Mouse (Mus musculus) cortical plate, adult 2 months (tissue): ENCODE results near the gene Ahnak.

Source experiments
- CTCF ChIP-seq: fragments of 200-500 bp; IDR thresholded peaks from 2 replicates; pipeline ENCODE4 v1.5.1; 2011; ENCODE audit warnings: mild to moderate bottlenecking, control low read depth, low read length; ENCODE audit not compliant: insufficient read depth; ENCODE audit errors: extremely low read depth
- POLR2A ChIP-seq: fragments of 200-500 bp; IDR thresholded peaks from 2 replicates; pipeline ENCODE4 v1.6.1; 2011; ENCODE audit warnings: mild to moderate bottlenecking, low read length, control low read depth; ENCODE audit not compliant: insufficient read depth; ENCODE audit errors: extremely low read depth

DNA sequence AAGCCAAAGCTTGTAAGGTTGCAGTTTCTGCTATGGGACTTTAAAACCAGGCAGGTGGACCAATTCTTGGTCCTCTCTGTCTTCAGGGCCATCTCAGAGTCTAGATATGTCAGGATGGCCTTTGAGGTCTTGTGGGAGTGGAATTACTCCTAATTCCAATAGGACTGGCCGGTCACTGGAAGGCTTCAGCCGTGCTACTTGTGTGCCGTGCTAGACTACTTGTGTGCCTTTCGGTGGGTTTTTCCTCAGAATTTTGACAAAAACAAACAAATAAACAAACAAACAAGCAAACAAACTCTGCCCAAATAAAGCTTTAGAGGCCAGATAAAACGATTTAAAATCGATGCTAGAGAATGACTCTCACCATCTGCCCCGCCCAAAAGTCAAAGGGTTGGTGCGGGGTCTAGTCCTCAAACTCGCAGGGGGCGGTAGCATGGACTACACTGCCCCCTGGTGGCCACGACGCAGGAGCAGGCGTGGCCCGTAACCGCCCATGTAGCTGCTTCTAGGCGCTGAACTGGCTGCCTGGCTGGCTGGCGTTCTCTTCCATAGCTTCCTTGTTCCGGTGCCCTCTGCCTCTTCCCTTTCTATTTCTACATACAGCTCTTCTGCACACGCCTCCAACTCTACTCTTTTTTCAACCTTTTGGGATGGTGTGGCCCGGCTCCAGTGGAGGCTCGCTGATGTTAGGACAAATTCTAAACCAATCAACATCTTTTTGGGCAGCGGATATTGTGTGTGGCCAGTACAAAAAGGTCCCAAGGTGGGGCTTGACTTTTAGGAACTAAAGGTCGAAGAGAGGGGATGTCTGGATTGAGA lies 93.3 kb downstream of the Ahnak start:
- TF ChIP-seq CTCF (peak; percentile 64), POLR2A (no peak)
